Comparison of ENCODE assay signal across 1 mouse cellular context in genomic region chr2:158409595-158410021, GRCm38 (mm10).
A peak's percentile ranks its signal among the peaks of the same experiment; 100 is the strongest.
TF ChIP-seq lines count a peak whose summit lies in the region.

Gene Ralgapb (plus strand): TSS chr2:158409848.

TF ChIP-seq in MEL, 35 proteins besides CTCF, POLR2A, EP300 and RAD21 (continued from another document):
- TF ChIP-seq JUND (IDR thresholded peaks at IDR 0.05; ENCODE audit: low read depth, low read length) (no peak), ZNF384 (IDR thresholded peaks at IDR 0.05; ENCODE audit: low read depth, low read length) (no peak), USF1 (IDR thresholded peaks at IDR 0.05; ENCODE audit: low read depth, low read length) (peak; percentile 48; the same call in 1 of the 2 replicates), TAL1 (IDR thresholded peaks at IDR 0.05; ENCODE audit: low read length) (no peak), USF2 (IDR thresholded peaks at IDR 0.05; ENCODE audit: borderline replicate concordance in 1 of 2, insufficient read depth in 1 of 2, low read depth in 1 of 2, low read length in 2 of 2) (no peak)
